Mouse (Mus musculus): ENCODE data around the gene Sppl3. TPM values are rescaled to one million over a fixed set of nuclear protein-coding genes. Genes with fewer than 3 reads are reported as not detected.

Gene Sppl3
- polyA plus RNA-seq, 1 experiment from 2014 or later: 11.5 TPM

DNA sequence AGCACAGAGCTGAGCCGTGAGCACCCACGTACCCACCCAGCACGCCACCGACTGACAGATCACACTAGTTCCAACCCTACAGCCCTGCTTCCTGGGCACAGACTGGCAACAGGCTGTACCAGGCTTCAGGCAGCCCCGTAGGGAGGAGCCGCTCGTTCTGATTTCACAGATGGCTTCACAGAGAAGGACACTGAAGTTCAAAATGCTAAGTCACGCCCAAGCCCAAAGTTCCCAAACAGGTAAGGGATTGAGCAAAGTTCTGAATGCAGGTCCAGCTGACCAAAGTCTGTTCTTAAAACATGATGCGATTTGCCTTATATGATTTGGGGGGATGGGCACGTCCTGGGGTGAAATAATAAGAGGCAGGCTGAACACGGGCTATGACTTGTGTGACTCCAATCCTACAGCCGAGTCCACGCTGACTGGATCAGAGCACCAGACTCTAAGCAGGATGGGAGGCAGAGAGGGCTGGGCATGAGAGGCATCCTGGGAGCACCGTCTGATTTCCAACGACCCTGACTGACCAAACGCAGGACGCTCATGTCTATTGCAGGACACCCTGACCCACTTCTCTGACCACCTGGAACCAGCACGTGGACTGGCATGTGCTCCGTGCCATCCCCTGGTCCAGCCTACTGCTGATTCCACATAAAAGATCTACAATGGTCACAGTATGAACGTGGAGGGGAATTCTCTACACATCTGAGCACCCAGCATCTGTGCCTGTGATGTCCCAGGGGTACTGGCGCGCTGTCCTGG is 116.7 kb downstream of the Sppl3 start:
- Histone ChIP-seq H3K9me3 (no peaks in the 10 kb centered on the region), H3K27ac (no peak overlapping the region), H3K27me3 (ENCODE audit: insufficient read depth, poor library complexity, severe bottlenecking) (no peaks in the 10 kb centered on the region), H3K4me3 (no peak overlapping the region), H3K36me3 (peaks cover 63% of the 10 kb centered on the region), H3K4me1 (peaks cover 18% of the 10 kb centered on the region)
- DNase-seq (ENCODE audit: low spot score): no peak
- 89% methylated on average over 22 of the region's 22 CpGs for WGBS

- DNase-seq (ENCODE audit: low spot score): no peak
- Histone ChIP-seq H3K27me3 (ENCODE audit: insufficient read depth, poor library complexity, severe bottlenecking) (no peaks in the 10 kb centered on the region), H3K4me3 (no peak overlapping the region), H3K27ac (no peak overlapping the region), H3K9me3 (no peaks in the 10 kb centered on the region), H3K36me3 (peaks cover 52% of the 10 kb centered on the region), H3K4me1 (peaks cover 33% of the 10 kb centered on the region)
- 91% methylated on average over 6 of the region's 6 CpGs for WGBS
These were observed 118.4 kb downstream of the Sppl3 start for GRCm38 (mm10) chr5:115129328-115129727.

- Histone ChIP-seq H3K36me3 (peaks cover 25% of the 10 kb centered on the region), H3K4me3 (no peak overlapping the region), H3K9me3 (no peaks in the 10 kb centered on the region), H3K27me3 (ENCODE audit: insufficient read depth, poor library complexity, severe bottlenecking) (no peaks in the 10 kb centered on the region), H3K27ac (no peak overlapping the region), H3K4me1 (peaks cover 18% of the 10 kb centered on the region)
- DNase-seq (ENCODE audit: low spot score): no peak
- WGBS: 88% methylated on average over 8 of the region's 8 CpGs
These were observed 121.5 kb downstream of the Sppl3 start for GRCm38 (mm10) chr5:115132465-115132864.

DNA sequence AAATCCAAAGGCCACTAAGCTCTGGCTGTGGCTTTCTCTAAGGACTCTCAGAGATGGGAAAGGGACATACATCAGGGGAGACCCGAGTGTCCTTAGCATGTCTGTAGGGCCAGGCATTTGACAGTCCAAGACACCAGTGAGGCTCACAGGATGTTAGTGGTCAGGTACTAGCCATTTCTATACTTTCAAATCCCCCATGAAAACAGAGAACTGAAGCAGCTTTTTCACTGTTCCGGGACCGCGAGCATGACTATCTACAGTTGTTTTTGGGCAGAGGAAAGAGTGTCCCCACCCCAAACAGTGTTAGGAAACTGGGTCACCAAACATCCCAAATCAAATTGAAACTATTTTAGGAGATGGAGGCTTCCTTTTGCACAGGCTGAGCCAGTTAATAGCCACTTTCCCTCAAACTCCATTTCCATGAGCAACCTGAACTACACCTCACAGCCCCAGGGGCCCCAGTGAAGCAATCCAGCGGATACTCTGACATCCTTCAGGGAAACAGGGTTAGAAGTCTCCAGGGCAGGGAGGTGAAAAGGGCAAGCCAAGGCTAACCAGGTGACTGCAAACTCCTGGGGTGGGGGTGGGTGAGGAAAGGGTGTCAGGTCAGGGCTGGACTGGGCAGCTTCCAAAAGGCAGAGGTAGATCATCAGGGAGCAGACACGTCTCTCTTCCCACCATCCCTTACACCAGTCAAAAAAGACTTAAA is 122.6 kb downstream of the Sppl3 start:
- Histone ChIP-seq H3K4me3 (peak overlapping the region; percentile 73), H3K9me3 (no peaks in the 10 kb centered on the region), H3K27ac (no peak overlapping the region; the same call in 1 of the 2 replicates), H3K36me3 (peaks cover 17% of the 10 kb centered on the region), H3K27me3 (ENCODE audit: insufficient read depth, poor library complexity, severe bottlenecking) (no peaks in the 10 kb centered on the region), H3K4me1 (peaks cover 18% of the 10 kb centered on the region)
- no peak for DNase-seq (ENCODE audit: low spot score)
- WGBS: 57% methylated on average over 6 of the region's 6 CpGs

GRCm38 (mm10) chr5:115134234-115135165 is 123.6 kb downstream of the Sppl3 start, which contains the start of gene Unc119b:
Gene Unc119b (minus strand): TSS chr5:115134975.
- Histone ChIP-seq H3K4me1 (peaks cover 18% of the 10 kb centered on the region), H3K27me3 (ENCODE audit: insufficient read depth, poor library complexity, severe bottlenecking) (no peaks in the 10 kb centered on the region), H3K4me3 (peak within 1 kb of the TSS; percentile 73), H3K36me3 (peaks cover 9% of the 10 kb centered on the region), H3K9me3 (no peaks in the 10 kb centered on the region), H3K27ac (peak within 1 kb of the TSS; percentile 84)
- peak; percentile 95 for DNase-seq (ENCODE audit: low spot score)
- WGBS: under 1% methylated on average over 75 of the region's 81 CpGs

GRCm38 (mm10) chr5:115139124-115139523 is 128.2 kb downstream of the Sppl3 start:
- H3K4me3 ChIP-seq: no peak overlapping the region

GRCm38 (mm10) chr5:115140726-115141125 is 129.8 kb downstream of the Sppl3 start:
- Histone ChIP-seq H3K27ac (no peak overlapping the region), H3K4me1 (0 out of 2 replicates have a peak, but pooled peaks cover 3% of the 10 kb centered on the region), H3K4me3 (no peak overlapping the region), H3K36me3 (peaks cover 24% of the 10 kb centered on the region), H3K27me3 (ENCODE audit: insufficient read depth, poor library complexity, severe bottlenecking) (no peaks in the 10 kb centered on the region), H3K9me3 (no peaks in the 10 kb centered on the region)
- DNase-seq (ENCODE audit: low spot score): no peak
- 79% methylated on average over 3 of the region's 3 CpGs for WGBS

More at GRCm38 (mm10) chr5:115139124-115139523, 128.2 kb downstream of the Sppl3 start:
- Histone ChIP-seq H3K27me3 (ENCODE audit: insufficient read depth, poor library complexity, severe bottlenecking) (no peaks in the 10 kb centered on the region), H3K9me3 (no peaks in the 10 kb centered on the region), H3K36me3 (peaks cover 10% of the 10 kb centered on the region), H3K4me1 (peaks cover 3% of the 10 kb centered on the region), H3K27ac (no peak overlapping the region)
- DNase-seq (ENCODE audit: low spot score): no peak
- WGBS: 70% methylated on average over 4 of the region's 4 CpGs

GRCm38 (mm10) chr5:115142166-115142697 is 131.3 kb downstream of the Sppl3 start:
- no peak overlapping the region for H3K27ac ChIP-seq
- 89% methylated on average over 9 of the region's 9 CpGs for WGBS
- no peak for DNase-seq (ENCODE audit: low spot score)
- peaks cover 40% of the 10 kb centered on the region for H3K36me3 ChIP-seq
- no peaks in the 10 kb centered on the region for H3K9me3 ChIP-seq
- H3K4me1 ChIP-seq: 0 out of 2 replicates have a peak, but pooled peaks cover 3% of the 10 kb centered on the region
- H3K27me3 ChIP-seq (ENCODE audit: insufficient read depth, poor library complexity, severe bottlenecking): no peaks in the 10 kb centered on the region
- H3K4me3 ChIP-seq: no peak overlapping the region

GRCm38 (mm10) chr5:115143552-115143951 is 132.6 kb downstream of the Sppl3 start:
- H3K36me3 ChIP-seq: peaks cover 53% of the 10 kb centered on the region
- no peak for DNase-seq (ENCODE audit: low spot score)

DNA sequence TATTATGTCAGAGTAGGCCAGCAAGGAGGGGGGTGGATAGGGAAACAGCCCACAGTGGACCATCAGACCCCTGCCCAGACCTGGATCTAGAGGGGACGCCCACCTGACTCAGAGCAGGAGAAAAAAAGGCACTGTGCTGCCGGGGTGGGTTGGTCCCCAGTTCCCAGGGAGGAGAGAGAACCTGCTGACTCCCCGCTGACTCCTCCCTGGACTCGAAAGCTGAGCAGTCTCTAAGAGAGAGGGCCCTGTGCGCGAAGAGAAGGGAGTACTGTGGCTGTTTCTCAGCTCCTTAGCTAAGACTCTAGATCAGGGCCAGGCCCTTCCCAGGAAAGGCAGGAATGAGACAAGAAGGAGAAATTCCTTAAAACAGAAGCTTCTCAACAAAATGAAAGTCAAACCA is 133.5 kb downstream of the Sppl3 start:
- H3K27ac ChIP-seq: no peak overlapping the region
- no peaks in the 10 kb centered on the region for H3K27me3 ChIP-seq (ENCODE audit: insufficient read depth, poor library complexity, severe bottlenecking)
- H3K4me1 ChIP-seq: 0 out of 2 replicates have a peak, but pooled peaks cover 3% of the 10 kb centered on the region
- peaks cover 60% of the 10 kb centered on the region for H3K36me3 ChIP-seq
- no peak for DNase-seq (ENCODE audit: low spot score)
- H3K4me3 ChIP-seq: no peak overlapping the region
- no peaks in the 10 kb centered on the region for H3K9me3 ChIP-seq
- 72% methylated on average over 6 of the region's 6 CpGs for WGBS

More at GRCm38 (mm10) chr5:115143552-115143951, 132.6 kb downstream of the Sppl3 start:
- Histone ChIP-seq H3K4me1 (0 out of 2 replicates have a peak, but pooled peaks cover 3% of the 10 kb centered on the region), H3K9me3 (no peaks in the 10 kb centered on the region), H3K27ac (no peak overlapping the region), H3K4me3 (no peak overlapping the region), H3K27me3 (ENCODE audit: insufficient read depth, poor library complexity, severe bottlenecking) (no peaks in the 10 kb centered on the region)
- 75% methylated on average over 10 of the region's 10 CpGs for WGBS

- no peak overlapping the region for H3K4me3 ChIP-seq
- no peaks in the 10 kb centered on the region for H3K9me3 ChIP-seq
- DNase-seq (ENCODE audit: low spot score): no peak
- peaks cover 70% of the 10 kb centered on the region for H3K36me3 ChIP-seq
- no peaks in the 10 kb centered on the region for H3K27me3 ChIP-seq (ENCODE audit: insufficient read depth, poor library complexity, severe bottlenecking)
- H3K27ac ChIP-seq: no peak overlapping the region
- 0 out of 2 replicates have a peak, but pooled peaks cover 3% of the 10 kb centered on the region for H3K4me1 ChIP-seq
- WGBS: 81% methylated on average over 11 of the region's 11 CpGs
These were observed 134.5 kb downstream of the Sppl3 start for GRCm38 (mm10) chr5:115145253-115145968.
